Mouse (Mus musculus) forelimb bud, embryonic 11.5 days (tissue): Measurements from ENCODE around the gene Gm10031.
"Not testable (repeated sequence)": the region's sequence is repeated elsewhere in the genome, so short reads cannot be mapped to it uniquely, and the experiment has no call there.

Experiments
- DNase-seq: peaks from one replicate; pipeline ENCODE4 v3.0.0-alpha.2; 2012; ENCODE audit warnings: low read depth, low spot score

Gm10031 gene

DNA sequence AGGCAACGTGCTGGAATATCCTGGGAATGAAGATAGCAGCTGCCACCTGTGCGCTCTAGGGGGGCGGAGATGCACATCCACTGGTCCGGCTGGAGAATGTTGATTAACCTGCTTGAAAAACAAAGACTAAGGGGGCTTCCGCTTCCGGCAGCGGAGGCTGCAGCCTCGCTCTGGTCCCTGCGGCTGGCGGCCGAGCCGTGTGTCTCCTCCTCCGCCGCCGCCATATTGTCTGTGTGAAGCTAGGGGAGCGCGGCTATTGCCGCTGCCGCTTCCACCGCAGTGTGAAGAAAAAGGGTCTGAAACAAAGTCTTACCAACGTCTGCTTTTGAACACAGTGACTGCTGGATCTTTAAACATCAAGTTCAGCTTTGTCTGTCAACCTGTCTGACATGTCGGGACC, at the start of gene Gm10031:
Gene Gm10031, plus strand, starts transcription at position 171 of the 400 bp plus-strand sequence.
- not testable (repeated sequence) for DNase-seq

DNA sequence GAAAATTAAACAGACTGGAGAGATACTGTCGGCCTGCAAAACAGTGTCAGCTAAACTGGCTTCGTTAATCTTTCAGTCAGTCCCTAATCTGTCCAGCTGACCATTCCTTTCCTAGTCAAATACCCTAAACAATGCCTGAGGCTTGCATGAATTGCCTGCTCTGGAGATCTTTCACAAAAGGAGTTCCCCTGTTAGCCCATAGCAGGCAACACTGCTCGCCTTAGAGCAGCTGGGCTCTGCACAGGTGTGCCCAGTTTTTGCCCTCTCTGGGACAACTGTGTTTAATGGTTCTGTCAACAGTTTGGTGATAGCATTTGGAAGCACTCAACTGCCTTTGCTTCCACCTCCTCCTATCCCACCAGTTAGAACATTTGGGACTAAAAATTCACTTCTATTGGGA, 49.0 kb upstream of the Gm10031 start:
- DNase-seq, result no peak

DNA sequence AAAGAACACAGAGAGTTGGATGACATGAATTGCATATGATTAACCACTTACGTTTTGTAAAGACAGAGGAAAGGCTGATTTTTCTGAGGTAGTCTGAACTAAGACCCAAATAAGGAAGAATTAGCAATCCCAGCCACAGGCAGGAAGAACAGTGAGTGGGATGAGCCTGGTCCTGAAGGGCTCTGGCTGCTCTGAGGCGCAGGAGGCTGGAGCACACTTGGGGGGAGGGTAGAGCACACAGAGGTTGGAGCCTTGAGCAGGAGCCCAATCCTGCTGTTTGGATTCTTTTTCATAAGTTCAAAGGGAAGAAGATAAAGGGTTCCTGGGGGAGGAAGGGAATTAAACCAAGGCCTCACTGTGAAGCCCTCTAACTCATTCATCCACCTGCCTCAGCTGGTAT, 47.8 kb upstream of the Gm10031 start:
- DNase-seq, result no peak

DNA sequence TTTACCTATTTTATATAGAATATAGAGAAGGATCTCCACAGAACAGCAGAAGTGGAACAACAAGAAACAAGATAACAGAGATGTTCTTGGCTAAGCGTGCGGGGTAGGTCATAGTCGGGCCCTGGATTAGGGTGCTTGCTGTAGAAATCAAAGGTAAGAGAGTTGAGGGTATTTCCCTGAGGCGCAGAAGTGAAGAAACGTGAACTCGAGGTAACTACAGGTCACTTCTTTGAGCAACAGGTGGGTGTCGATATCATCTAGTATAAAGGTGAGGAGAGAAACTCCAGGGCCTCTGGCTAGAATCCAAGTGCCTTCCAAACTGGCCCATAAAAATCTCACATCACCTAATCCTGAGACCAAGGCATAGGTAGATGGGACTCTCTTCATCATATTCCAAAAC, 47.3 kb upstream of the Gm10031 start:
- DNase-seq, result no peak

DNA sequence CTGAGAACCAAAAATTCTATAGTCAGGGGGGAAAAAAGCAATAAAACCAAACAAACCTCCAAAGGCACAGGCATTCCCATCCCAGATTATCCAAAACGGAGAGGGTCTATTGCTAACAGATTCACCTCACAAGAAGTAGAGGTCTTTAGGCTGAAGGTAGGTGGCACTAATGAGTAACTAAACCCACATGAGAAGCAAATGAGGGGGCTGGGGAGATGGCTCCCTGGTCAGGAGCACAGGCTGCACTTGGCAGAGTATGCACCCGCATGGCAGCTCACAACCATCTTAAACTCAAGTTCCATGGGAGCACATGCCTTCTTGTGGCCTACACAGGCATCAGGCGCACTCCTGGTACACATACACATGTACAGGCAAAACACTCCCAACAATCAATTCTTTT, 42.0 kb upstream of the Gm10031 start:
- no peak for DNase-seq

DNA sequence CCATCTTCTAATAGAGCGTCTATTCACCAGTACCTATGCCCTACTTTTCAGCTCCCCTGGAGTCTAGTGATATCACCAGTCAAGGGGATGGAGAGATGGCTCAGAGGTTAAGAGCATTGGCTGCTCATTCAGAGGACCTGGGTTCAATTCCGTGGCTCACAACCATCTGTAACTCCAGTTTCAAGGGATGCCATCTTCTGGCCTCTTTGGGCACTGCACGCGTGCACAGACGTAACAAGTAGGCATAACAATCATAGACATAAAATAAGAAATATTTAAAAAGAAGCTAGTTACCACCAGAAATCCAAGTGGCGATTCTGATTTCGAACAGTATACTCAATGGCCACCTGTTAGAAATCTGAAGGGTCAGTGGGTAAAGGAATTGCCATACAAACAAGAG, 36.3 kb upstream of the Gm10031 start:
- DNase-seq, result no peak

DNA sequence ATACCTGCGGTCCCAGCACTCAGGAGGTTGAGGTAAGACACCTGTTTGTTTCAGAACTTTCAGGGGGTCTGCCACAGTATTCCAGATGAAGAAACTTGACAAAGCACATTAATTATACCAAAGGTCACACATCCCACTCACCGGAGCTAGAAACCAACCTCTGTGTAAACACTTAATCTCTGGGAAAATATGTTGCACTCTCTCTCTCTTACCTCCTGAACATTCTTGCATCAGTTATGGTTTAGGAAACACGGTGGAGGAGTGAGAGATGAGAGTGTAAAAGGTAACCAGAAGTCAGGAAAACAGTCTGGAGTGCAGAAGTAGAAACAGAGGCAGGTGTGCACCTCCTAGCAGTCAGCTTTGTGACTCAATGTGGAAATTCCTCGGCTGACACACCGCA, 35.8 kb upstream of the Gm10031 start:
- DNase-seq, result no peak

DNA sequence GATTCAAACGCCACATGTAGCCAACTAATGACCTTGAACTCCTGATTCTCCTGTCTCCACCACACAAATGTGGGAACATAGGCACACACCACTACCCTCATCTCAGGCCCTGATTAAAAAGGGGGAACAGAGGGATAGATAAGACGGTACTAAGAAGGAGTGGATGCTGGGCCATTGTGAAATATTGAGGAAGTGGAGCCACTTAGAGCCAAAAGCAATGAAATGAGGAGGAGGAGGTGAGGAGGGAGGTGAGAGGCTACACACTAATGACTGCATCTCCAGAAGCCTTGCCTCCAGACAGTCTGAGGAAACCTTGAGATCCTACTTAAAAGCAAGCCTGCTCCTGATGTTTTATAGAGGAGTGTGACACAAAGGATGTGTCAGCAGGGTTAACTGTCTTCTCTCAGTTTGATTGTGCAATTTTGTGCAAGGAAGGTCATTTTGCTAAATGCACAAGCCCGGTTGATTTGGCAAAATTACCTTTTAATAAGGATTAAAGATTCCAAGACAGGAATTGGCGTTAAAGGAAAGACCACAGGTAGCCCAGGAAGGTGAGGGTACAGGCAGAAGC, 32.5 kb upstream of the Gm10031 start:
- no peak for DNase-seq

DNA sequence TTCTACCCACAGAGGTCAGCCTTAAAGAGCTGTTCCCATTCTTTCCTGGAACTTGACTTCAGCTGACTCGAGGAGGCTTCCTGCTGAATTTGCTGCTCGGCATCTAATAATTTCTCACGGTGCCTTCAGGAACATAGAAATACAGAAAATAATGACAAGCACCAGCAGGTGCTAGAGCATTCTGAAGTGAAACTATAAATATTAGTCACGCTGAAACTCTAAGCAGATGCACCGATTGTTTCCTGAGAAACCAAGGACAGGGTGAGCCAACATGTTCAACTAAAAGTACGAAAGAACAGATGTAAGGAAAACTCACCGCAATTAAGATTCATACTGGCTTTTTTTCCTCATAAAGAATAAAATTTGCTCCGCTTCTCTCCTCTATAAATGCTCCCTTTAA, 28.8 kb upstream of the Gm10031 start:
- no peak for DNase-seq

DNA sequence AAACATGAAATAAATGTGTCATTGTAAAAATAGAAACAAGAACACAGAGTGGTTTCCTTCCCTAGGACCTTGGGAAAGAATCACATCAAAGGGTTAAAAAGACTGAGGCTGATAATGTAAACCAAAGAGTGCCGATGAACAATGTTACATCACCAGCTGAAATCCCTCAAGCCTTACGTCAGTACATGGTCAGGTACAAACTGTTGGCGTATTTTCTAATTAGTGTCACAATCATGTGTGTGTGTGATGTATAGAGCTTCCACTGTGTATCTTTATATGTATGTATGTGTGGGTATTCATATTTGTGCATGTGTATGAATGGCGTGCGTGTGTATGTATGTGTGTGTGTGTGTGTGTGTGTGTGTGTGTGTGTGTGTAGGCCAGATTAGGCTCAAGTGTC, 26.9 kb upstream of the Gm10031 start:
- no peak for DNase-seq

DNA sequence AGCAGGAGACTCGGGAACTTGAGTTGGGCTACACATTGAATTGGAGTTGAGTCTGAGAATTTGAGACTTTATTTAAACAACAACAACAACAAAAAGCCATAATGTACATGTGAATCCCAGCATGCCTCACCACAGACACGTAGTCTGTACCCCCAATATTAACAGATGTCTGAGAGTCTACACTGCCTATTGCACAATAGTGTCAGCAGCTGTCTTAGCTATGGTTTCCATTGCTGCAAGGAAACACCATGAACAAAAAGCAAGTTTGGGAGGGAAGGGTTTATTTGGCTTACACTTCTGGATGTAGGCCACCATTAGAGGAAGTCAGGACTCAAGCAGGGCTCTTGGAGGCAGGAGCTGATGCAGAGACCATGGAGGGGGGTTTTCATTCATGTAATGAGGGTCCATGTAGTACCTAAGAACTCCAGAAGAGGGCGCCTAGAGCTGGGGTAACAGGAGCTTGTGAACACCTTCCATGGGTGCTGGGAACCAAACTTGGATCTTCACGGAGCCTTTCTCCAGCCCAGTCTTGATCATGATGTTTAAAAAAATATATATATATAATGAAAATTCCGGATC, 18.8 kb upstream of the Gm10031 start:
- no peak for DNase-seq

DNA sequence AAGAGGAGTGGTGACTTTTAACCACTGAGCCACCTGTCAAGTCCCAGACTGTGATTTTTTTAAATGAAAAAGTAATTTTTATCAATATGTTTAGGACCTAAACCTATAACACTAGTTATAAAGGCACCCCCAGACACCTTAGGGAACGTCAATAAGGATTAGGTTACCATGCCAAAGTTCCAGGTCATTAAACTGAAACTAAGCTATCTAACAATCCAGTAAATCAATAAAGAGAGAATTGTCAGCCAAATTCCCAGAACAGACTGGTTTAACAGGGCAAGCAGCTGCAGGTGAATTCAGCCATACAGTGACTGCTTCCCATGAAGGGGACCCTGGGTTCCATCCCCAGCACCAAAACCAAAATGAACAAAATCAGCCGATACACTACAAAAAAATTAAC, 17.9 kb upstream of the Gm10031 start:
- no peak for DNase-seq

DNA sequence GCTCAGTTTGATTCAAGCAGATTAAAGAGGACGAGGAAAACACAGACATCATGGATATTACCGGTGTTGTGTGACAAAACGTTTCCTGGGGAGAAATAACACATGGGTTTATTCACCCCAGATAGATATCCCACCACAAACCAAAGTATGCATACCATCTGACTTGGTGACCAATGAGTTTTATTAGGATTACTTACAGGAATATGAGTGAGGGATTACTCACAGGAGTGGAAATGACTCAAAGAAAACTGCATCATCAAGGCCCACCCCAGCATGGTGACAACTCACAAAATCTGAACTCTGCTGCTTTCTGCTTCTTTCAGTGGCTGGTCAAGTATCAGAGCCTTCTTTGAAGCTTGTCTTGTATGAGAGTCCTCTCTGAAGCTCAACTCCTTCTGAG, 16.1 kb upstream of the Gm10031 start:
- no peak for DNase-seq

DNA sequence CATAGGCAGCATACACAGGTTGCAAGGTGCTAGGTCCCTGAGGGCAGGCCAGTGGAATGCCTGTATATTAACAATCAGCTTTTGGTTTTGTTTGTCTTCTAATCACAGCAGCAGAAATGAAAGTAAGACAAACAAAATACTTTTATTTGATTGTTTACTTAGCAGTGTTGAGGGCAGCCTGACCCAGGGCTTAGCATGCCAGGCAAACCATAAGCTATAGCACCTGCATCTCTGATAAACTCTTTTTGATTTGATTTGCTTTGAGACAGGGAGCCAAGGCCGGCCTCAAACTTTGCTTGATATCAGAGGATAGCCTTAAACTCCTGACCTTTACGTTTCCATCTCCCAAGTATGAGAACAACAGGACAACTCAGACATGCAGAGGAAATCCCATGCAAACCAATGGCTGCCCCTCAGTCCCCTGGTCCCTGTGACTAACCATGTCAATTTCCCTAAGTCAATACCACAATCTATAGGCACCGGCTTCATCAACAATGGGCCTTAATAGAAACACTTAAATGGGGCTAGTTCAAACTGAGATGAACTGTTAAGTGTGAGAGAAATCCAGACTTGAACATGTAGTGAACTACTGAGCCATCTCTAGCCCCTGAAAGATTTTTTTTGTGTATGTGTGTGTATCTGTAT, 3.6 kb upstream of the Gm10031 start:
- DNase-seq, result no peak

DNA sequence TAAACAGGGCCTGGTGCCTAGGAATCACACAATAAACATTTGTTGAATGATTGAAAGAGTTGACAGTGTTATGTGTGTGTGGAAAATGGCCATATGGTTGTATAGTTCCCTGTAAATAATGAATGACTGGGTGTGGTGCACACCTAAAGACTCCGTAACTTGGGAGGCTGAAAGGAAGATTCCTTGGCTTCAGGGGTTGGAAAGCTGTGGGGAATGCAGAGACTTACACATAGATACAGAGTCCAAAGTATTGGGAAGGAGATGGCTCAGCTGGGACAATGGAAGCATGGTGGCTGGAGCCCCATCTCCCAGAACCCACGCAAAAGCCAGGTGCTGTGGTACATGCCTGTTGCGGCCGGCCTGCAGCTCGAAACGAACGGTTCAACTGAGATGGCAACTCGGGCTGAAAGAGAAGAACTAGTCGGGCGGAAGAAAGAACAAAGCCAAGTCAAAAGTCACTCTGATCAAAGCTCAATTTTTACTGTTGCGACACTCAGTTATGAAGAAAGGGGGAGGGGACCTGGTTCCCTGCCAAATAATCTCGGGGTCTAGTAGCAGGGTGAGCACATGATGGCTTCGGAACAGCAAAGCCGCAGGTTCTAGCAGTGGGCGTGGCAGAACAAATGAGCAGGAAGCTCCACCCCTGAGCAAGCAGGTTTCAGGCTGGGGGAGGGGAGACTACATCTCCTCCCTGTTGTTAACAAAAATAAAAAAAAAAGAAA, 1.9 kb upstream of the Gm10031 start:
- DNase-seq, result no peak

DNA sequence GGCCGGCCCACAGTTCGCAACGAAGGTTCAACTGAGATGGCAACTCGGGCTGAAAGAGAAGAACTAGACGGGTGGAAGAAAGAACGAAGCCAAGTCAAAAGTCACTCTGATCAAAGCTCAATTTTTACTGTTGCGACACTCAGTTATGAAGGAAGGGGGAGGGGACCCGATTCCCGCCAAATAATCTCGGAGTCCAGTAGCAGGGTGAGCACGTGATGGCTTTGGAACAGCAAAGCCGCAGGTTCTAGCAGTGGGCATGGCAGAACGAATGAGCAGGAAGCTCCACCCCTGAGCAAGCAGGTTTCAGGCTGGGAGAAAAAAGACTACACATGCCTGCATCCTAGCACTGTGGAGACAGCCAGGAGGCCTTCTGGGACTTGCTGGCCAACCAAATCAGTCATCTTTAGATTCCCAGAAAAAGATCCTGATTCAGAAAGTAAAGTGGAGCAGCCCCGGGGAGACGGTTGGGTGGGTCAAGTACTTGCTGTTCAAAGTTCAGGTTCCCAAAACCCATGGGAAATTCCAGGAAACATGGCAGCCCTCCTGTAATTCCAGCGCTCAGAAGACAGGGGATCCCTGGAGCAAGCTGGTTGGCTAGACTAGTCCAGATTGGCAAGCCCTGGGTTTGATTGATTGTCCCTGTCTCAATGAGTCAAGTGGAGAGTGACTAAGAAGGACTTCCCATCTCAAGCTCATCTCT, 8.8 kb downstream of the Gm10031 start:
- not testable (repeated sequence) for DNase-seq

DNA sequence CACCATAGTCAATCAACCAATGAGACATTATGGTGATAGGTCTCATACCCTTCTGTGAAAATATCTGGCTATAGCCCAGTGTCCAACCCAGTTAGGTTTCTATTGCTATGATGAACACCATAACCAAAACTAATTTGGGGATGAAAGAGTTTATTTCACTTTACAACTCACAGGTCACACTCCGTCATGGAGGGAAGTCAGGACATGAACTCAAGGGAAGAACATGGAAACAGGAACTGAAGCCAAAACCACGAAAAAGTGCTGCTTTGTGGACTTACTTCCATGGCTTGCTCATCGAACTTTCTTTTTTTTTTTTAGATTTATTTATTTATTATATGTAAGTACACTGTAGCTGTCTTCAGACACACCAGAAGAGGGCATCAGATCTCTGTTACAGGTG, 9.7 kb downstream of the Gm10031 start:
- DNase-seq, result no peak

DNA sequence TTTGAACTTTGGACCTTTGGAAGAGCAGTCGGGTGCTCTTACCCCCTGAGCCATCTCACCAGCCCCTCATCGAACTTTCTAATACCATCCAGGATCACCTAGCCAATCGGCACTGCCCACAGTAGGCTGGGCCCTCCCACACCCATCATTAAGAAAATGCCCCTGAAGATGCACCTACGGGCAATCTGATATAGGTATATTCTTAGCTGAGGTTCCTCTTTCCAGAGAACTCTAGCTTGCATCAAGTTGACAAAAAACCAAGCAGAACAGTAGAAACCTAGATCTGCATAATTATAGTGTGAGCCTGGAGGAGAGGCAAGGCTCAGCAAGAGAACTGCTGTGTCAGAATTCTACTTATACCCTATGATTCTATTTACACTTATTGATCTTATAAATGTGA, 10.1 kb downstream of the Gm10031 start:
- DNase-seq, result no peak

DNA sequence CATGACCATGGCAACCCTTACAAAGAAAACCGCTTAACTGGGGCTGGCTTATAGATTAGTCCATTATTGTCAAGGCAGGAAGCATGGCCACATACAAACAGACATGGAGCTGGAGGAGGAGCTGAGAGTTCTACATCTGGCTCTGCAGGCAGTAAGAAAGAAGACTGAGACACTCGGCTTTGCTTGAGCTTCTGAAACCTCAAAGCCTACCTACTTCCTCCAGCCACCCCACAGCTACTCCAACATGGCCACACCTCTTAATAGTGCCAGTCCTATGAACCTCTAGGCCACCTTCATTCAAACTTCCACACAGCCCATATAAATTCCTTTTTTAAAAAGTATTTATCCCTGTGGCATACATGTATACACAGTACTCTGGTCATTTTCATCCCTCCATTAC, 13.2 kb downstream of the Gm10031 start:
- no peak for DNase-seq

DNA sequence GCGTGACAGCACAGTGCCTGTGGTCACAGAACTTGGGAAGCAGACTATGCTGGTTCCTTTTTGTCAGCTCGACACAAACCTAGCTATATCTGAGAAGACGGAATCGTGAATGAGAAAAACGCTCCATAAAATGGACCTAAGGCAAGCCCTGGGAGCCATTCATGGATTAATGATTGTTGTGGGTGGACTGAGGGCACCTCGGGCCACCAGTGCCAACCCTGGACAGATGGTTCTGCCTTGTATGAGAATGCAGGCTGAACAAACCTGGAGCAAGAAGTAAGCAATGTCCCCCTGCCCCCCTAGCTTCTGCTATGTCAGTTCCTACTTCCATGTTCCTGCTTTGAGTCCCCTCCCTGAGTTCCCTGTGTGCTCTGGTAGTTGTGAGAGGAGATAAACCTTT, 13.9 kb downstream of the Gm10031 start:
- DNase-seq, result no peak

DNA sequence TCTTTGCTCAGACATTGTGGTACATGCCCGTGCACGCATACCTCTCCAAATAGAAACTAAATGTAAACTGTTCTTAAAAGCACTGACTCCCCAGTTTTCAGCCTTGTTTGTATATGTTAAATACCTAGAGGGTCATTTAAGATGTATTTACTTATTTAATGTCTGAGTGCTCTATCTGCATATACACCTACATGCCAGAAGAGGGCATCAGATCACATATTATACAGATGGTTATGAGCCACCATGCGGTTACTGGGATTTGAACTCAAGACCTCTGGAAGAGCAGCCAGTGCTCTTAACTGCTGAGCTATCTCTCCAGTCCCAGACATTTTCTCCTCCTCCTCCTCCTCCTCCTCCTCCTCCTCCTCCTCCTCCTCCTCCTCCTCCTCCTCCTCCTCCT, 14.6 kb downstream of the Gm10031 start:
- DNase-seq, result no peak
